Mouse (Mus musculus): ENCODE data around the gene Angel1. TPM values are rescaled to one million over a fixed set of nuclear protein-coding genes. Genes with fewer than 3 reads are reported as not detected.

The Angel1 gene
- polyA plus RNA-seq, 1 experiment from 2014 or later = 4.2 TPM

DNA sequence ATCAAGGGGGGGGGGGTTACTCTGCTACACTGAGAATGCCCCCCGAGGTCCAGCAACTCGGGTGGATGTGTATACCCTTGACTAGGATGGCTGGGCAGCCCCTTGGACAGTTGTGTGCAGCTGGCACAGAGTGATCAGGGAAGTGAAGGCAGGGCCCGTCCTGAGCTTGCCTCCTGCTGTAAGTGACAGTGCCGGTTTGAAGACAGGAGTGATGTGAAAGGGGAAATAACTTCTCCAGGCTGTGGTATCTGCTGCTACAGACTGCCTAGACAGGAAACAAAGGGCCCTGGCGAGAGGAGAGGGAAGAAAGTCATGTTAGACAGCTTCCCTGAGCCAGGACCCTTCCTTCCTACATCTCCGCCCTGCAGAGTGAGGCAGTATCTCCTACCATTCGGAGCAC lies 42.6 kb downstream of the Angel1 start:
- ATAC-seq (no peak), DNase-seq (ENCODE audit: low spot score) (no peak)
- Histone ChIP-seq H3K27me3 (replicated peaks; ENCODE audit: insufficient read depth, low read length) (no peaks in the 10 kb centered on the region), H3K4me1 (ENCODE audit: insufficient read depth, low read depth, low read length) (peaks cover 17% of the 10 kb centered on the region; the same call in 1 of the 2 replicates), H3K36me3 (ENCODE audit: insufficient read depth, low read length) (no peaks in the 10 kb centered on the region), H3K9me3 (ENCODE audit: low read length) (no peaks in the 10 kb centered on the region), H3K9ac (replicated peaks; ENCODE audit: low read depth) (no peak overlapping the region), H3K4me3 (ENCODE audit: low read depth, low read length) (no peak overlapping the region), H3K4me2 (replicated peaks; ENCODE audit: low read depth, low read length) (no peak overlapping the region), H3K27ac (ENCODE audit: low read length) (peak overlapping the region; percentile 20; the same call in 1 of the 2 replicates)
- TF ChIP-seq EP300 (IDR thresholded peaks at IDR 0.05) (no peak), CTCF (IDR thresholded peaks at IDR 0.05) (no peak)
- WGBS = 42% methylated on average over 7 of the region's 7 CpGs

DNA sequence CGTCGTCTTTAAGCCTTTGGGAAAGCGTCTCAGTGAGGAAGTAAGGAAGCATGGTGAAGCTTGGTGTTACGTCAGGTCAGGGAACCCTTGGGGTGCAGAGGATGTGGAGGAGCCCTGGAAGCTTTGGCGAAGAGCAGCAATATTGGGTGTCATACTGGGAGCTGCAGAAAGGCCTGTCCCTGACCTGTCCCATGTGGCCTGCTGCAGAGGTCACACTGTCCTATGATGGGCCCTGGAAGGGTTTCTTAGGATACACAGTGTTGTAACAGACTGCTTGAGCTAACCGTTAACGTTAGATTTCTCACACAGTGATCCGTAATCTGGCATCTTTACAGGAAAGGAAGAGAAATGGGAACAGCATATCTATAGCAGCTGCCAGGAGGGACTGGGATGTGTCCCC lies 44.1 kb downstream of the Angel1 start:
- 61% methylated on average over 8 of the region's 8 CpGs for WGBS
- Histone ChIP-seq H3K4me1 (ENCODE audit: insufficient read depth, low read depth, low read length) (peaks cover 13% of the 10 kb centered on the region; the same call in 1 of the 2 replicates), H3K36me3 (ENCODE audit: insufficient read depth, low read length) (no peaks in the 10 kb centered on the region), H3K27ac (ENCODE audit: low read length) (no peak overlapping the region), H3K4me3 (ENCODE audit: low read depth, low read length) (no peak overlapping the region), H3K27me3 (replicated peaks; ENCODE audit: insufficient read depth, low read length) (no peaks in the 10 kb centered on the region), H3K4me2 (replicated peaks; ENCODE audit: low read depth, low read length) (no peak overlapping the region), H3K9ac (replicated peaks; ENCODE audit: low read depth) (no peak overlapping the region), H3K9me3 (ENCODE audit: low read length) (no peaks in the 10 kb centered on the region)
- TF ChIP-seq CTCF (IDR thresholded peaks at IDR 0.05) = no peak
- TF ChIP-seq EP300 (IDR thresholded peaks at IDR 0.05) = no peak
- ATAC-seq = no peak
- DNase-seq (ENCODE audit: low spot score) = no peak

DNA sequence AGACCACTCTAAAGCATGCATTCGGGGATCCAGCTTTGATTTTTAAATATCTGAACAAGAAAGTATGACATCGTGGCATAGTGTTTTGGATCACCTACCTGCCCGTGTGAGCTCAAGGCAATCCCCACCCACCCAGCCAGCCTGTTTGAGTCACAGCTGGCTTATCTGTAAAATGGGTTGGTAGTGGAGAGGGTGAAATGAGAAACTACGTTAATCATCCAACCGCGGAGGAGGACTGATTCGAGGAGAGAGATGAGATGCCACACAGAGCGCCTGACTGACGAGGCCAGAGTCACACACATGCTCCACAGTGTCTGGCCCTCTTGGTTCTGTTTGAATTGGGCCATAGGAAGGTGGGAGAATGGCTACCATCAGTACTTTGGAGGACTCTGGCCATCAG lies 44.6 kb downstream of the Angel1 start:
- no peaks in the 10 kb centered on the region for H3K9me3 ChIP-seq (ENCODE audit: low read length)
- H3K27me3 ChIP-seq (replicated peaks; ENCODE audit: insufficient read depth, low read length) = no peaks in the 10 kb centered on the region
- H3K9ac ChIP-seq (replicated peaks; ENCODE audit: low read depth) = no peak overlapping the region
- no peak overlapping the region for H3K4me2 ChIP-seq (replicated peaks; ENCODE audit: low read depth, low read length)
- peaks cover 8% of the 10 kb centered on the region; the same call in 1 of the 2 replicates for H3K4me1 ChIP-seq (ENCODE audit: insufficient read depth, low read depth, low read length)
- no peak overlapping the region for H3K4me3 ChIP-seq (ENCODE audit: low read depth, low read length)
- DNase-seq (ENCODE audit: low spot score) (no peak), ATAC-seq (no peak)
- WGBS = 74% methylated on average over 9 of the region's 9 CpGs
- H3K27ac ChIP-seq (ENCODE audit: low read length) = no peak overlapping the region
- no peaks in the 10 kb centered on the region for H3K36me3 ChIP-seq (ENCODE audit: insufficient read depth, low read length)
- no peak for TF ChIP-seq EP300 (IDR thresholded peaks at IDR 0.05)
- no peak for TF ChIP-seq CTCF (IDR thresholded peaks at IDR 0.05)

DNA sequence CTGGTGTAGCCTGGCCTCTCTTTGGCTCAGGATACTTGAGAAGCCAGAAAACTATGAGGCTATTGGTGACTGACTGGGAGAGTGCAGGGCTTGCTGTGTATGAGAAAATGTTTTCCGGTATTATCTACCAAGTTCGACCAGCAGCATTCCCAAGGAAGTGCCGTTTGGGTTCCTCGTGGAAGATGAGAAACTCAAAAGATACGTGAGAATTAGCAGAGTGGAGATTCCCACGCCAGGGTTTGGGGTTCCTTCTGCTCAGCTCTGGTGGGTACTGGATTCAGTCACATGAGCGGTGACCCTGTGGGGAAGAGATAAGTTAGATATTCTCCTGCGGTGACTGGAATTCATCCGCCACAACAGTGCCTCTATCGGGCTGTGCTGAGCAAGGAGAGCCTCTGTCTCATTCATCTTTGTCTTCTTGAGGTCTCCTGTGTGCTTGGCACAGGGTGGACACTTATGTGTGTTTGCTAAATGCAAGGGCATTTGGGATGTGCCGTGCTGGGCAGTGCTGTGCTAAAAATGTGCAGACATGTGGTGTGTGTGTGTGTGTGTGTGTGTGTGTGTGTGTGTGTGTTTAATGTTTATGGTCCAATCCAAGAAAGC lies 45.6 kb downstream of the Angel1 start:
- H3K4me3 ChIP-seq (ENCODE audit: low read depth, low read length) = peak overlapping the region; percentile 77; the same call in 1 of the 2 replicates
- DNase-seq (ENCODE audit: low spot score) = no peak
- H3K9ac ChIP-seq (replicated peaks; ENCODE audit: low read depth) = 0 out of 2 replicates have a peak overlapping the region, but pooled peaks have one; percentile 29
- H3K27ac ChIP-seq (ENCODE audit: low read length) = peak overlapping the region; percentile 20; the same call in 1 of the 2 replicates
- H3K4me1 ChIP-seq (ENCODE audit: insufficient read depth, low read depth, low read length) = peaks cover 4% of the 10 kb centered on the region; the same call in 1 of the 2 replicates
- H3K27me3 ChIP-seq (replicated peaks; ENCODE audit: insufficient read depth, low read length) = no peaks in the 10 kb centered on the region
- peak overlapping the region; percentile 95 for H3K4me2 ChIP-seq (replicated peaks; ENCODE audit: low read depth, low read length)
- 18% methylated on average over 11 of the region's 11 CpGs for WGBS
- no peak for ATAC-seq
- no peaks in the 10 kb centered on the region for H3K9me3 ChIP-seq (ENCODE audit: low read length)
- H3K36me3 ChIP-seq (ENCODE audit: insufficient read depth, low read length) = no peaks in the 10 kb centered on the region
- peak; percentile 37 for TF ChIP-seq CTCF (IDR thresholded peaks at IDR 0.05)
- no peak for TF ChIP-seq EP300 (IDR thresholded peaks at IDR 0.05)

DNA sequence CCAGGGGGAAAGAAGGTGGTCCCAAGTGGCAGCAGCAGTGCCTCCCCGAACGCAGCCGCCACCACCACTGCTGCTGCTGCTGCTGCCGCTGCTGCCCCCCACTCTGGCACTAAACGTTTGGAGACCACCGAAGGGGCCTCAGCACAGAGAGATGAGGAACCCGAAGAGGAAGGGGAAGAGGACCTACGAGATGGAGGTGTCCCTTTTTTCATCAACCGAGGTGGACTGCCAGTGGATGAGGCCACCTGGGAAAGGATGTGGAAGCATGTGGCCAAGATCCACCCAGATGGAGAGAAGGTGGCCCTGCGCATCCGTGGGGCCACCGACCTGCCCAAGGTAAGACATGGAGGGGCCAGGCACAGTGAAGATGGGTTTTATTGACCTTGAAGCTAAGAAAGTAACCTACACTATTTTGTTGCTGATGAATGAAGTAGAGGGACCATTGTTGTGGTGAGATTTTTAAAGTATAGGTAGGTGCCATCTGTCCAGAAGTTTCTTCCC lies 46.2 kb downstream of the Angel1 start:
- peak overlapping the region; percentile 77 for H3K4me3 ChIP-seq (ENCODE audit: low read depth, low read length)
- TF ChIP-seq CTCF (IDR thresholded peaks at IDR 0.05) = no peak
- TF ChIP-seq EP300 (IDR thresholded peaks at IDR 0.05) = no peak
- H3K9me3 ChIP-seq (ENCODE audit: low read length) = no peaks in the 10 kb centered on the region
- no peak overlapping the region for H3K9ac ChIP-seq (replicated peaks; ENCODE audit: low read depth)
- no peaks in the 10 kb centered on the region for H3K36me3 ChIP-seq (ENCODE audit: insufficient read depth, low read length)
- peak overlapping the region; percentile 20; the same call in 1 of the 2 replicates for H3K27ac ChIP-seq (ENCODE audit: low read length)
- peaks cover 4% of the 10 kb centered on the region; the same call in 1 of the 2 replicates for H3K4me1 ChIP-seq (ENCODE audit: insufficient read depth, low read depth, low read length)
- no peak for DNase-seq (ENCODE audit: low spot score)
- WGBS = 19% methylated on average over 12 of the region's 12 CpGs
- no peak for ATAC-seq
- H3K27me3 ChIP-seq (replicated peaks; ENCODE audit: insufficient read depth, low read length) = no peaks in the 10 kb centered on the region
- peak overlapping the region; percentile 95 for H3K4me2 ChIP-seq (replicated peaks; ENCODE audit: low read depth, low read length)

DNA sequence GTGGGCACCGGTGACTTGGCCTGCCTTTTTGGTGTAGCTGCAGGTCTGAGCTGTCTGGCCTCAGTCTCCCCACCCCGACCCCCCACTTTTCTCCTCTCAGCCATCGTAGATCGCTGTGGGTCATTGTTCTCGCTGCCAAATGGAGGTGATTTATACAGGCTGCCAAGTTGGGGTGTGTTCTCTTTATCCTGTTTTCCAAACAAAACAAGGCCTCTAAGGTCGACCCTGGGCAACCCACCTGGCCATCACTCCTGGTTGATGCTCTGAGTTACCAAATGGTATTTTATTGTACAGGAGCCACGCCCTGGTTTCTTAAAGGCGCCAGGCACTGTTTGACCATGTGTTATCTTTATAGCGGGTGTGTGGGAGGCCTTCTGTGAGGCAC lies 46.7 kb downstream of the Angel1 start:
- Histone ChIP-seq H3K36me3 (ENCODE audit: insufficient read depth, low read length) (no peaks in the 10 kb centered on the region), H3K27me3 (replicated peaks; ENCODE audit: insufficient read depth, low read length) (no peaks in the 10 kb centered on the region), H3K9ac (replicated peaks; ENCODE audit: low read depth) (peak overlapping the region; percentile 48), H3K4me1 (ENCODE audit: insufficient read depth, low read depth, low read length) (peaks cover 4% of the 10 kb centered on the region; the same call in 1 of the 2 replicates), H3K27ac (ENCODE audit: low read length) (peak overlapping the region; percentile 2; the same call in 1 of the 2 replicates), H3K4me3 (ENCODE audit: low read depth, low read length) (peak overlapping the region; percentile 77), H3K9me3 (ENCODE audit: low read length) (no peaks in the 10 kb centered on the region), H3K4me2 (replicated peaks; ENCODE audit: low read depth, low read length) (peak overlapping the region; percentile 95)
- DNase-seq (ENCODE audit: low spot score) = no peak
- WGBS = 6% methylated on average over 9 of the region's 9 CpGs
- peak; percentile 5; the same call in 1 of the 2 replicates for ATAC-seq
- TF ChIP-seq CTCF (IDR thresholded peaks at IDR 0.05) = no peak
- TF ChIP-seq EP300 (IDR thresholded peaks at IDR 0.05) = no peak

All from lung, postnatal 0 days (tissue).